Mouse (Mus musculus) midbrain, postnatal 0 days (tissue): ENCODE measurements around the gene Armh1. TPM values are rescaled to one million over a fixed set of nuclear protein-coding genes. Genes with fewer than 3 reads are reported as not detected.
A peak's percentile ranks its signal among the peaks of the same experiment; 100 is the strongest.

Source experiments
- ATAC-seq: fragments of 200-750 bp; cut with Nextera tagmentation; 2 replicates; pipeline ENCODE4 v1.8.0; 2017; ENCODE audit warnings: moderate number of reproducible peaks, mild to moderate bottlenecking, moderate TSS enrichment, moderate library complexity; ENCODE audit not compliant: low FRiP score
- DNase-seq: peaks from one replicate; pipeline ENCODE4 v3.0.0-alpha.2; 2015; ENCODE audit warnings: low spot score
- H3K27ac ChIP-seq: fragments of 300-500 bp; sonication (generic); 2 replicates; pipeline ENCODE4 v1.5.1; 2014; ENCODE audit warnings: low read depth, mild to moderate bottlenecking, low read length, mixed read lengths
- H3K27me3 ChIP-seq: fragments of 300-500 bp; sonication (generic); 2 replicates; pipeline ENCODE4 v1.6.1; 2014; ENCODE audit warnings: low read length, control low read depth, mixed read lengths; ENCODE audit not compliant: insufficient read depth
- H3K36me3 ChIP-seq: fragments of 300-500 bp; sonication (generic); 2 replicates; pipeline ENCODE4 v1.6.1; 2014; ENCODE audit warnings: low read length, control low read depth, mixed read lengths; ENCODE audit not compliant: insufficient read depth
- H3K4me1 ChIP-seq: fragments of 300-500 bp; sonication (generic); 2 replicates; pipeline ENCODE4 v1.6.1; 2014; ENCODE audit warnings: mild to moderate bottlenecking, control low read depth, antibody characterized with exemption, low read length, mixed read lengths; ENCODE audit not compliant: insufficient read depth
- H3K4me2 ChIP-seq: fragments of 300-500 bp; sonication (generic); 2 replicates; pipeline ENCODE4 v1.6.1; 2014; ENCODE audit warnings: low read depth, mild to moderate bottlenecking, low read length, mixed read lengths; ENCODE audit not compliant: poor library complexity, severe bottlenecking
- H3K4me3 ChIP-seq: fragments of 300-500 bp; sonication (generic); 2 replicates; pipeline ENCODE4 v1.5.1; 2014; ENCODE audit warnings: low read depth, mild to moderate bottlenecking, low read length, moderate library complexity
- H3K9ac ChIP-seq: fragments of 300-500 bp; sonication (generic); replicated peaks from 2 replicates; pipeline ENCODE4 v1.6.1; 2014; ENCODE audit warnings: mild to moderate bottlenecking, low read length, moderate library complexity, mixed read lengths; ENCODE audit not compliant: poor library complexity, severe bottlenecking
- H3K9me3 ChIP-seq: fragments of 300-500 bp; sonication (generic); 2 replicates; pipeline ENCODE4 v1.6.1; 2016; ENCODE audit warnings: low read length, control low read depth
- CTCF ChIP-seq: IDR thresholded peaks from 2 replicates; pipeline ENCODE4 v1.5.1; 2016; ENCODE audit warnings: antibody characterized with exemption, mild to moderate bottlenecking
- WGBS: fragments of 180-500 bp; shearing (Covaris S2); extraction: QIAGEN DNeasy Blood & Tissue Kit; methylation state at CpG from one replicate; pipeline ENCODE4 v1.1.7; 2014; 5-methylcytosine and 5-hydroxymethylcytosine counted together
- polyA plus RNA-seq: library from polyadenylated mRNA; unstranded; fragments of >200 nt; fragmentation: Nextera tagmentation; extraction: Ambion mirVana; gene quantifications from 2 replicates; pipeline ENCODE4 v1.2.1, GENCODE M21; 2015
- total RNA-seq: library from RNA; depleted of rRNA; stranded (reverse); fragments of >200 nt; gene quantifications from 2 replicates; pipeline ENCODE4 v1.2.3, GENCODE M21; 2014

Armh1 gene
- total and polyA plus RNA-seq, 2 experiments from 2014 or later: 1.8 to 2.5 TPM

DNA sequence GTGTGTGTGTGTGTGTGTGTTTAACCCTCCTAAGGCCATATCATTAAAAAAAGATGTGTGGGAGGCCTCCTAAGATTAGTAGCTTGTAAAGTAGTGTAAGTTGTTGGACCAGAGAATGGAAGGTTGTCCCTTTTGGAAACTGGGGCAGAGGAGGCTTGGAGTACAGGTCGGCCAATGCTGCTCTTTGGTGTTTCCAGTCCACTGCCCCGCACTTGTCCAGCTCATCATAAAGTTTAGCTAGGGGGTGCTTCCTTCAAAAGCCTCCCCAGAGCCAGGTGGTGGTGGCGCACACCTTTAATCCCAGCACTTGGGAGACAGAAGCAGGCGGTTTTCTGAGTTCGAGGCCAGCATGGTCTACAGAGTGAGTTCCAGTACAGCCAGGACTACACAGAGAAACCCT, 830 bp upstream of the Armh1 start:
- Histone ChIP-seq H3K4me2 (peak overlapping the region; percentile 81), H3K27me3 (no peaks in the 10 kb centered on the region), H3K4me3 (peak overlapping the region; percentile 65; the same call in 1 of the 2 replicates), H3K9ac (no peak overlapping the region), H3K9me3 (no peaks in the 10 kb centered on the region), H3K36me3 (no peaks in the 10 kb centered on the region), H3K4me1 (no peaks in the 10 kb centered on the region), H3K27ac (no peak overlapping the region; the same call in 1 of the 2 replicates)
- ATAC-seq (no peak), DNase-seq (no peak)
- WGBS: 91% methylated on average over 5 of the region's 5 CpGs
- no peak for TF ChIP-seq CTCF

GRCm38 (mm10) chr4:117252351-117252750, 426 bp upstream of the Armh1 start:
- H3K27ac ChIP-seq: peak overlapping the region; percentile 72
- H3K9me3 ChIP-seq: no peaks in the 10 kb centered on the region
- peak; percentile 35 for ATAC-seq
- H3K9ac ChIP-seq: peak overlapping the region; percentile 86
- peak overlapping the region; percentile 65 for H3K4me3 ChIP-seq
- H3K27me3 ChIP-seq: no peaks in the 10 kb centered on the region
- H3K4me1 ChIP-seq: no peaks in the 10 kb centered on the region
- DNase-seq: no peak
- H3K36me3 ChIP-seq: no peaks in the 10 kb centered on the region
- WGBS: 21% methylated on average over 5 of the region's 5 CpGs
- H3K4me2 ChIP-seq: peak overlapping the region; percentile 81
- no peak for TF ChIP-seq CTCF

DNA sequence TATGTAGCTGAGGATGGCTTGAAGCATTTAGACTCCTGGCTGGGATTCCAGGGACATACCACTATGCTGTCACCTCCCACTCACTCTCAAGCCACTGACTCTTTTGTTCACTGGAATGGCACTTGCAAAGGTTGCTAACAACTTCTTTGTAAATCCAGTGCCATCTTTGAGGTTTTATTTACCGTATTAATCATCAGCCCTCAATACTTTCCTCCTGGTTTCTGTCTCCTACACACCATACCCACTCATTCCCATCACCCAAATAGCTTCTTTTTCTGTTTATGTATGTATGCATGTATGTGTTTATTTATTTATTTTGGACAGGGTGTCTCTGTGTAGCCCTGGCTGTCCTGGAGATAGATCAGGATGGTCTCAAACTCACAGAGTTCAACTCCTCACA, 943 bp downstream of the Armh1 start:
- 65% methylated on average over 1 of the region's 1 CpGs for WGBS
- H3K4me3 ChIP-seq: no peak overlapping the region

DNA sequence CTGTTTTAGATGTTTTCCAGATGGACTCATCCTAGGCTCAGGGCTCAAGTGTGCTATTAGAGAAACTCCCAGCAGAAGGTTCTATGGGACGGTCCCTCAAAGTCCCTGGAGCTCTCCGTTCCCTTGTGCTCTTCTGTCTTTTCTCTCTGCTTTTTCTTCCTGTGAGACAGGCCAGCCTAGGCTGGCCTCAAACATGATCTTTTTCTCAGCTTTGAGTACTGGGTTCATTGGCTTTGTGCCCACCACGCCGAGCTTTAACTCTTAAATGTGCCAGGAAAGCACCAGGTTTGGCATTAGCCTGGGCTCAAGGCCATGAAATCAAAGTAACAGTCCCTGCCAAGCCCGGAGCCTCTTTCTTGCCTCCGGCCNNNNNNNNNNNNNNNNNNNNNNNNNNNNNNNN, 11.1 kb downstream of the Armh1 start:
- ATAC-seq: no peak
- H3K27ac ChIP-seq: no peak overlapping the region
- no peak overlapping the region for H3K9ac ChIP-seq
- no peak overlapping the region for H3K4me3 ChIP-seq
- WGBS: 69% methylated on average over 6 of the region's 6 CpGs
- H3K4me2 ChIP-seq: no peak overlapping the region
- H3K4me1 ChIP-seq: no peaks in the 10 kb centered on the region
- DNase-seq: peak; percentile 80
- TF ChIP-seq CTCF: no peak
- H3K27me3 ChIP-seq: no peaks in the 10 kb centered on the region
- no peaks in the 10 kb centered on the region for H3K36me3 ChIP-seq
- H3K9me3 ChIP-seq: no peaks in the 10 kb centered on the region

More for the DNA sequence above, 943 bp downstream of the Armh1 start:
- no peak overlapping the region; the same call in 1 of the 2 replicates for H3K4me2 ChIP-seq
- H3K4me1 ChIP-seq: no peaks in the 10 kb centered on the region
- H3K36me3 ChIP-seq: no peaks in the 10 kb centered on the region
- no peak overlapping the region for H3K9ac ChIP-seq
- no peaks in the 10 kb centered on the region for H3K9me3 ChIP-seq
- H3K27me3 ChIP-seq: no peaks in the 10 kb centered on the region
- DNase-seq: no peak
- TF ChIP-seq CTCF: no peak
- ATAC-seq: no peak
- H3K27ac ChIP-seq: no peak overlapping the region

- no peaks in the 10 kb centered on the region for H3K4me1 ChIP-seq
- DNase-seq (no peak), ATAC-seq (no peak)
- TF ChIP-seq CTCF: no peak
- H3K27ac ChIP-seq: no peak overlapping the region
- no peaks in the 10 kb centered on the region for H3K36me3 ChIP-seq
- no peaks in the 10 kb centered on the region for H3K27me3 ChIP-seq
- no peak overlapping the region for H3K4me2 ChIP-seq
- 67% methylated on average over 2 of the region's 2 CpGs for WGBS
- no peak overlapping the region for H3K4me3 ChIP-seq
- H3K9me3 ChIP-seq: no peaks in the 10 kb centered on the region
- no peak overlapping the region for H3K9ac ChIP-seq
Measured at GRCm38 (mm10) chr4:117239153-117239552, 12.8 kb downstream of the Armh1 start.

DNA sequence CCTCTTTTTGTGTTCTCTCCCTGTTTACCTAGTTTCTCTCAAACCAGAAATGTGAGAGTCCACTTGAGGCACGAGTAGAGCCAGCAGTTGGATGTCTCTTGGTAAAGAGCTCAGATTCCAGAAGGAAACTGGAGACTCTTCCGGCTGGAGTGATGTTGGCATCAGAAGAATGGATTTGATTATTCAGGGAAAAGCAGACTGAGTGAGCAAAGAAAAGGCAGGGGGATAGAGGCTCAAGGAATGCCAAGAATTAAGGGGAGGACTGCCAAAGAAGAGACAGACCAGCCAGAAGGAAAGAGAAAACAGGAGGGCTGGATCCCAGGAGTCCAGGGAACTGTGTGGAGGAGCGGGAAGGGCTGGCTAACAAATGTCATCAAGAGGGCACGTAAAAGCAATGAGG, 16.1 kb downstream of the Armh1 start:
- Histone ChIP-seq H3K27ac (no peak overlapping the region), H3K4me2 (no peak overlapping the region), H3K9me3 (no peaks in the 10 kb centered on the region), H3K4me3 (no peak overlapping the region), H3K9ac (no peak overlapping the region), H3K27me3 (no peaks in the 10 kb centered on the region), H3K36me3 (no peaks in the 10 kb centered on the region), H3K4me1 (no peaks in the 10 kb centered on the region)
- WGBS: 53% methylated on average over 4 of the region's 4 CpGs
- no peak for DNase-seq
- ATAC-seq: no peak
- TF ChIP-seq CTCF: no peak
